Mouse (Mus musculus) cerebellum, adult 2 months (tissue): ENCODE results near the gene Psmc5. TPM values are rescaled to one million over a fixed set of nuclear protein-coding genes. Genes with fewer than 3 reads are reported as not detected.

Experiments used
- DNase-seq, 2 experiments: peaks; one replicate each; pipeline ENCODE4 v3.0.0; 2021
- H3K27ac ChIP-seq: fragments of 200-500 bp; 2 replicates; pipeline ENCODE4 v1.5.1; 2012; ENCODE audit warnings: low read length, control low read depth, inconsistent platforms; ENCODE audit not compliant: insufficient read depth
- H3K27me3 ChIP-seq: fragments of 200-500 bp; 2 replicates; pipeline ENCODE4 v1.6.1; 2012; ENCODE audit warnings: inconsistent platforms, mild to moderate bottlenecking, low read length, moderate library complexity; ENCODE audit not compliant: control insufficient read depth, insufficient read depth
- H3K4me1 ChIP-seq: fragments of 200-500 bp; 2 replicates; pipeline ENCODE4 v1.6.1; 2011; ENCODE audit warnings: low read length; ENCODE audit not compliant: control insufficient read depth, insufficient read depth
- H3K4me3 ChIP-seq: fragments of 200-500 bp; replicated peaks from 2 replicates; pipeline ENCODE3; 2011; ENCODE audit warnings: mild to moderate bottlenecking, low read depth, low read length, control low read depth; ENCODE audit not compliant: insufficient read depth
- CTCF ChIP-seq: fragments of 200-500 bp; IDR thresholded peaks from 2 replicates; pipeline ENCODE4 v1.5.1; 2011; ENCODE audit warnings: low read depth, mild to moderate bottlenecking, control low read depth, low read length, moderate library complexity, borderline replicate concordance; ENCODE audit not compliant: insufficient read depth
- POLR2A ChIP-seq: fragments of 200-500 bp; IDR thresholded peaks from 2 replicates; pipeline ENCODE4 v1.6.1; 2011; ENCODE audit warnings: low read length, control low read depth, borderline replicate concordance; ENCODE audit not compliant: insufficient read depth
- WGBS: fragments of 180-500 bp; shearing (Covaris S2); methylation state at CpG from one replicate; pipeline ENCODE4 v1.1.7; 2018; 5-methylcytosine and 5-hydroxymethylcytosine counted together
- polyA plus RNA-seq: library from polyadenylated mRNA; depleted of rRNA; stranded (reverse); fragments of >200 nt; gene quantifications from 2 replicates; pipeline ENCODE4 v1.2.3, GENCODE M21; 2012; rRNA removed

The Psmc5 gene
- polyA plus RNA-seq, 1 experiment, result 343 TPM

DNA sequence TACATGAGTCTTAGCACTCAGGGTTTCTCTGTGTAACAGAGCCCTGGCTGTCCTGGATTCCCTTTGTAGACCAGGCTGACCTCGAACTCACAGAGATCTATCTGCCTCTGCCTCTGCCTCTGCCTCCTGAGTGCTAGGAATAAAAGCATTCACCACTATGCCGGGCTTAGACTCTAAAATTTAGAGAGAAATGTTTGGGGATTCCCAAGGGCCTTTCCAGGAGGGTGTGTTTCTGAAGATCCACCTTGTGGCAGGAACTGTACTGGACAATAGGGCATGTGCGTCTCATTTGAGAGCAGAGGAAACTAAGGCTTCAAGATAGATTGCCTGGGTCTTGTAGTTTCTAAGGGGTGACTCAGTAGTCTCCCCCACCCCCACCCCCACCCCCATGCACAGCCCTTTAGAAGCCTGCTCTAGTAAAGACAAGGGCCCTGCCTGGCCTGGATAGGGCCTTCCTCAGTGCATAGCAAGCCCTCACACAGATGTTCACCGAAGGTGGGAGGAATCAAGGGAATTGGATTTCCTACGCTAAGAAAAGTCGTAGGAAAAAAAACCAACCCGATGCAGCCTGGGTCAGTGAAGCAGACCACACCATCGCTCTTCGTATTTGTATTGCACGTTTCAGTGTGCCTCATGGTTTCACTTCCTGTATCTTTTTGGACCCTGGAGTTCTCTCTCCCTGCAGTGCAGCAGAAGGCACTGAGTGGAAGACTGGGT lies 49.6 kb downstream of the Psmc5 start:
- no peak overlapping the region for H3K4me3 ChIP-seq
- TF ChIP-seq POLR2A (no peak), CTCF (no peak)
- H3K27ac ChIP-seq, result no peak overlapping the region
- H3K27me3 ChIP-seq, result no peaks in the 10 kb centered on the region
- 83% methylated on average over 10 of the region's 10 CpGs for WGBS
- no peak for DNase-seq
- H3K4me1 ChIP-seq, result no peaks in the 10 kb centered on the region

DNA sequence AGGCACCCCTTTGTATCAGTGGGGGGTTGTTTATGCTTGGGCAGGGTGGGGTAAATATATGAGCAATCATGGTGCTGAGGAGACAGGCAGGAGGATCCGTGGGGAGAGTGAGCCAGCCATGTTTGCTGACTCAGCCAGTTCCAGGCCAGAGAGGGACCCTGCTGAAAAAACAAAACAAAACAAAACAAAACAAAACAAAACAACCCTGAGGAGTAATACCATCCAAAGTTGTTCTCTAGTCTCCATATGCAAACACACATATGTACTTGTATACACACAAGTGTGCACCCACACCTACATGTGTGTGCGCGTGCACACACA lies 50.1 kb downstream of the Psmc5 start:
- Histone ChIP-seq H3K27me3 (no peaks in the 10 kb centered on the region), H3K4me3 (no peak overlapping the region), H3K27ac (no peak overlapping the region), H3K4me1 (no peaks in the 10 kb centered on the region)
- WGBS, result 87% methylated on average over 3 of the region's 3 CpGs
- no peak for DNase-seq
- TF ChIP-seq POLR2A (no peak), CTCF (no peak)

DNA sequence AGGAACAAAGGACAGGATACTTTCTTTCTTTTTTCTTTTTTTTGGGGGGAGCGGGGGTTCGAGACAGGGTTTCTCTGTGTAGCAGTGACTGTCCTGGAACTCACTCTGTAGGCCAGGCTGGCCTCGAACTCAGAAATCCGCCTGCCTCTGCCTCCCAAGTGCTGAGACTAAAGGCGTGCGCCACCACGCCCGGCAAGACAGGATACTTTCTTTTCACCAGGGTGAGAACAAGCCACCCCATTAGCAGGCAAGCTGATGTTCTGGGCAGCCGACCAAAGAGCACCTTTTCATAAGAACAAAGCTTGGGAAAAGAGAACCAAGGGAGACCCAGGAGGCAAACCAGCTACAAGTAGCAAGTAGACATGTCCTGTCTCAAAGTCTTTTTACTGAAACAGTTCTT lies 50.8 kb downstream of the Psmc5 start:
- no peak for TF ChIP-seq POLR2A
- TF ChIP-seq CTCF, result no peak
- WGBS, result 82% methylated on average over 9 of the region's 9 CpGs
- Histone ChIP-seq H3K4me3 (no peak overlapping the region), H3K4me1 (no peaks in the 10 kb centered on the region), H3K27me3 (no peaks in the 10 kb centered on the region), H3K27ac (no peak overlapping the region)
- no peak for DNase-seq

DNA sequence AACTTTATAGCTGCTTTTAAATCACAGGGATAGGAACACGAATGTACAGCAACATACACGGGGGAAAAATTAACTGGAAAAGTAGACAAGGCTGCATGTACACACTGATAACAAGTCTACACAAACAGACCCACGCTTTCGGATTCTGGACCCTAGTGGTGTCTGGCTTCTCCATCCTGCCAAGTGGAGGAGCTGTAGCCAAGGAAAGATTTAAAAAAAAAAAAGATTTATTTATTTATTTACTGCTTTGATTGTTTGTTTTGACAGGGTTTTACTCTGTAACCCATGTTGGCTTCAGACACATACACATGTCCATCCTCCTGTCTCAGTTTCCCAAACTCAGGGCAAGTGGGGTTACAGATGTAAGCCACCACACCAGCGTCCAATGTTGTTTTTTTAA lies 51.5 kb downstream of the Psmc5 start:
- H3K27me3 ChIP-seq, result no peaks in the 10 kb centered on the region

DNA sequence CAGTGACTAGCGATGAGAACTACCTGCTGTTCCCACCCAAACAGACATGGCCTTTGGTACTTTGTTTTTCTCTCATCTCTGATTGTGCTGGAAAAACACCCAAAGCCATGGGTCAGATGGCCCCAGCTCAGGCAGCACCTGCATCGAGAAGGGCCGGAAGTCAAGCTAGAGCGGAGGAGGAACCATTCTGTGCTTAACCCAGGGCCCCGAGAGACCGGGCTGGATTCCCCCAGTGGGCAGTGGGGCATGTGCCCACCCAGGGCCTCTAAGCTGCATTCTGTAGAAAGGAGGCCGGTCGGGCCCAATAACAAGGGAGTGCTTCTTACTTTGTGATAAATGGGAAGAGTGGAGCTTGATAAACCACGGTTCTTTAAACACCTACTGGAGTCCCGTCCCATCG lies 52.2 kb downstream of the Psmc5 start:
- Histone ChIP-seq H3K4me1 (no peaks in the 10 kb centered on the region), H3K27ac (no peak overlapping the region), H3K27me3 (no peaks in the 10 kb centered on the region), H3K4me3 (no peak overlapping the region)
- DNase-seq, result no peak
- 83% methylated on average over 11 of the region's 11 CpGs for WGBS
- no peak for TF ChIP-seq CTCF
- no peak for TF ChIP-seq POLR2A

More for the DNA sequence above, 51.5 kb downstream of the Psmc5 start:
- 57% methylated on average over 5 of the region's 5 CpGs for WGBS
- DNase-seq, result no peak
- Histone ChIP-seq H3K4me3 (no peak overlapping the region), H3K27ac (no peak overlapping the region), H3K4me1 (no peaks in the 10 kb centered on the region)
- TF ChIP-seq CTCF, result no peak
- TF ChIP-seq POLR2A, result no peak

DNA sequence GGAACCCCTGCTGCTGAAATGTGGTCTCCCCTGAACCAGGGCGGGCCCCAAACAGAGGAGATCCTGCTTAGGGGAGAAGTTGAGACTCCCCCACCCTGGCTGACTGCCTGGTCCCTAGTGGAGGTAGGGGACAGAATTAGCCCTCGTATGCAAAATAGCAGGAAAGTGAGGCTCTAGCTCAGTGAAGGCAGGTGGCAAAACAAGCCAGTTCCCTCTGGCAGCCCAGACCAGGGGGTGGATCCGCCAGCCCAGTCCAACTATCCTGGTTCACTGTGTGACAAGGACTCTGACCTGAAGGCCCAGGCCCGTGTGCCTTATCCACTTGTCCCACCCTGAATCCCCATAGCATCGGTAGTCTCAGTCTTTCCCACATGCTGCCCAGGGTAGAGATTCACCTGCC lies 54.2 kb downstream of the Psmc5 start:
- Histone ChIP-seq H3K4me1 (no peaks in the 10 kb centered on the region), H3K4me3 (no peak overlapping the region), H3K27me3 (no peaks in the 10 kb centered on the region), H3K27ac (no peak overlapping the region)
- no peak for DNase-seq
- TF ChIP-seq POLR2A, result no peak
- TF ChIP-seq CTCF, result no peak
- WGBS, result 72% methylated on average over 5 of the region's 5 CpGs

Other genes starting within 250 kb of the Psmc5 start
- 1.3 and 1.4 TPM in 2 replicates for gene Kcnh6, start 248.0 kb upstream of the Psmc5 start, polyA plus RNA-seq
- 86.9 and 89.6 TPM in 2 replicates for gene Dcaf7, start 219.3 kb upstream of the Psmc5 start, polyA plus RNA-seq
- 14.3 and 17.7 TPM in 2 replicates for gene Taco1, start 190.1 kb upstream of the Psmc5 start, polyA plus RNA-seq
- gene Map3k3, start 171.5 kb upstream of the Psmc5 start, polyA plus RNA-seq, result 33.8 and 34.0 TPM in 2 replicates
- not detected in 2 replicates for gene Gm10840, start 95.3 kb upstream of the Psmc5 start, polyA plus RNA-seq
- gene Limd2, start 95.3 kb upstream of the Psmc5 start, polyA plus RNA-seq, result 36.1 and 41.1 TPM in 2 replicates
- 58.2 and 65.4 TPM in 2 replicates for gene Strada, start 54.0 kb upstream of the Psmc5 start, polyA plus RNA-seq
- gene Ccdc47, start 39.8 kb upstream of the Psmc5 start, polyA plus RNA-seq, result 82.4 and 88.8 TPM in 2 replicates
- gene Ddx42, start 39.2 kb upstream of the Psmc5 start, polyA plus RNA-seq, result 45.4 and 45.6 TPM in 2 replicates
- gene Ftsj3, start 75 bp upstream of the Psmc5 start, polyA plus RNA-seq, result 21.3 and 22.8 TPM in 2 replicates
- gene Smarcd2, start 16.8 kb downstream of the Psmc5 start, polyA plus RNA-seq, result 114 and 144 TPM in 2 replicates
- gene Tcam1, start 20.5 kb downstream of the Psmc5 start, polyA plus RNA-seq, result 0.36 and 0.43 TPM in 2 replicates
- gene Gh, start 45.7 kb downstream of the Psmc5 start, polyA plus RNA-seq, result not detected in 2 replicates
- gene Cd79b, start 58.6 kb downstream of the Psmc5 start, polyA plus RNA-seq, result 0.38 and 0.70 TPM in 2 replicates
- gene Scn4a, start 97.1 kb downstream of the Psmc5 start, polyA plus RNA-seq, result 0.02 and 0.16 TPM in 2 replicates
- 0.87 and 0.89 TPM in 2 replicates for gene Prr29, start 109.3 kb downstream of the Psmc5 start, polyA plus RNA-seq
- gene Icam2, start 131.9 kb downstream of the Psmc5 start, polyA plus RNA-seq, result 6.8 and 7.0 TPM in 2 replicates
- 7.6 and 8.6 TPM in 2 replicates for gene Ern1, start 231.7 kb downstream of the Psmc5 start, polyA plus RNA-seq